Mouse (Mus musculus) embryonic fibroblast, embryonic 13.5 days (primary cell): ENCODE results near the gene Washc4.

ENCODE experiments used
- CTCF ChIP-seq: IDR thresholded peaks from 2 replicates; pipeline ENCODE4 v1.5.1; 2011; ENCODE audit warnings: mild to moderate bottlenecking, control low read depth, low read length, moderate library complexity, borderline replicate concordance; ENCODE audit not compliant: insufficient read depth
- POLR2A ChIP-seq: IDR thresholded peaks from 2 replicates; pipeline ENCODE4 v1.6.1; 2011; ENCODE audit warnings: low read depth, mild to moderate bottlenecking, control low read depth, low read length, moderate library complexity

DNA sequence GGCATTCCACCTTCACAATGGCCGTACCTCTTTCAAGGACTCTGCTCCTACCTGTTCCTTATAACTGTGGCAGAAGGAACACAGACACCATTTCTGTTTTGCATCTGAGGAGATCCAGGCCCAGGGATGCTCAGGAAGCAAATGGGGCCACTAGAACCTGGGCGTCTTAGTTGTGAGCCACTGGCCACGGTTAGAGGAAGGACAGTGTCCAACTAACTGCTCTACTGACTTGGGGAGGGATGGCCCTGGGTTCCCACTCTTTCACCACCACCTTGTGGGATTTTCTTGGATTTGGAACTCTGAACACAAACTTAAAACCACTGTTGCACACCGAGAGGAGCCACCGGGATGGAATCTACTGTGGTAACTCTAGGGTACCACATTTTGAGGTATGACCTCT, 68.3 kb downstream of the Washc4 start:
- TF ChIP-seq CTCF: no peak
- TF ChIP-seq POLR2A: no peak
